Mouse (Mus musculus): ENCODE measurements at regions not wholly inside any gene's neighbourhood (a gene's known extent, or its start where the extent isn't known, plus 50 kb on each side); places are given as distances from the start of the nearest gene placed in this dataset.

DNA sequence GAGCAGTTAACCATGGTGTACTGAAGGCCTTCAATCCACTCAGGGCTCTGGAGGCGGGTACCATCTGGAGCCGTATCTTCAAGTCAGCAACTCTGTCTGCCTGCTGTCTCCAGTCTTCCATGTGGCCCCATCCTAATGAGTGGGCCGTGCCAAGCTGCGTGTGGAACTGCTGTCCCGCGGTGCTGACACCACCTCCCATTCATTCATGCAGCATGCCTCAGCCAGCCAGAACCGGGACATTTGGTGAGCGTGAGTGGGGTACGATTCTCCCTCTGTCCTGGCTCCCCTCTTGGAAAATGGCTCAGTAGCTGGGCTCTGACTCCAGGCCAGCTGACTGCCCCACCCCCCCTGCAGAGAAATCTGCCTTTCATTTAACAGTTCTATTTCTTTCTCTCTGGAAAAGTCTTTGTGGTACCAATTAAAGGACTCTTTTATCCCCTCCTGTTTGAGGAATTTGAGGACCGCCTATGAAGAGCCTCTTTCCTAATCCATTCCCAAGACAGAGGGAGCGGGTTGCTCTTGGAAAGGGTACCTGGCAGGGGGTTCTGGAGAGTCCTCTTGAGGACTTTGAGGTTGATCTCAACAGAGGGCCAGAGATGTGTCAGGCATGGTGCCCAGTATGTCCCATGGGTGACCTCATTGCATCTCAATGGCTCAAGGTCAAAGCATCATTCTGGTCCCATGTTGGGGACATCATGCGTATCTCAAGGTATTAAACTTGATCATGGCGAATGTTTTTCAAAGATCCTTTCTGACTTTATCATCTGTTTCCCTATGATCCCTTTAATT lies 55.5 kb upstream of the Brd7 start:
- no peak for DNase-seq (ENCODE audit: low read depth)

DNA sequence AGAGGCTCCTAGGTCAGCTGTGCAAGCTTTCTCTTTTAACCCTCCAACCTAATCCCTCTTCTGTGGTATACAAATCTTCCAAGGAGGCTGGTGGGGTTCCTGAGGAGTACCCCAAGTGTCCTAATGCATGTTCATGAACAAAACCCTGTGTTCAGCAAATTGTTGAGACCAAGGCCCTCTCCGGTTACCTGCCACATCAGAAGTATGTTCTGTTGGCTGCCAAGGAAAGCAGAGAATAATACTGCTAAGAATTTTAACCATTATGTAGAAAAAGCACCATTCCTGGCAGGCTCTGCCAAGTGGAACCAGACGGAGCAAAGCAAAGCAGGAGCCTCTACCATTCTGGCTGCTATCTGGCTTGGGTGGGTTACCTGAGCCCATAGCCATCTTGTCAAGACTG lies 61.3 kb upstream of the Brd7 start:
- DNase-seq (ENCODE audit: low read depth) = no peak

DNA sequence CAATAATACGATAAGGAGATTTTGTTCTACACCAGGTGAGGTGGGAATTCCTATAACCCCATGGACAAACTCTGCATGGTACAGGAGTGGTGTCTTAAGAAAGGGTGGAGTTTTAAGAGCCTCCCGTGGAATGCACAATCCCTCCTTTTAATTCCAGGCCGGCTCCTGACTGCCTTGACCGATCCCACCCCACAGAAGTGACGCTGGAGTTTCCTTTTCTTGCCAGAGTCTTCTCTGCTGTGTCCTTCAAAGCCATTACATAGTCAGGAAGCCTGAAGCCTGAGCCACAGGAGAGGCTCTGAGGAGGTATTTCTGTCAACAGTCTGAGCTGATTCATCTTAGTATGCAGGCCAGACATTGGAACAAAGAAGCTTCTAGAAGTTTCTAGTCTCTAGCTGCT lies 66.6 kb upstream of the Brd7 start:
- DNase-seq (ENCODE audit: low read depth) = no peak

- no peak for DNase-seq (ENCODE audit: low read depth)
Measured at GRCm38 (mm10) chr8:88431389-88431788, 69.4 kb upstream of the Brd7 start.

DNA sequence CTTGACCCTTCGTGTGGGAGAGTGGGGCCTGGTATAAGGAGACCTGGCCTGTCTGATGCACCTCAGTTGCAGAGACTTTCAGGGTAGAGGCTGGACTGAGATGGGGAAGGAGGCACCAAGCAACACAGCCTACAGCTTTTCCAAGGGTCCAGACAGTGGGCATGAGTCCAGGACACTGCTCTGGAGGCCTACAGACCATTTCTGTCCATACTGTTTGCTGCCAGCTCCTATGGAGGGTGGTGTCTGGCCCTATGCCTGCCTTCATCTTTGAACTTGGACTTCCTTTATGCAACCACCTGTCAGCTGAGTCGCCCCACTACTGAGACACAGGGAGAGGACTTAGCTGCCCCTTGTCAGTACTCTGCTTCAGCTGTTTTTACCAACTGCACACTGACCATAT lies 73.7 kb upstream of the Brd7 start:
- DNase-seq (ENCODE audit: low read depth) = no peak

- DNase-seq (ENCODE audit: low read depth) = no peak
Measured at GRCm38 (mm10) chr8:88440219-88440618, 78.2 kb upstream of the Brd7 start.

GRCm38 (mm10) chr8:88443397-88443796 lies 77.8 kb upstream of the Nkd1 start:
- no peak for DNase-seq (ENCODE audit: low read depth)

DNA sequence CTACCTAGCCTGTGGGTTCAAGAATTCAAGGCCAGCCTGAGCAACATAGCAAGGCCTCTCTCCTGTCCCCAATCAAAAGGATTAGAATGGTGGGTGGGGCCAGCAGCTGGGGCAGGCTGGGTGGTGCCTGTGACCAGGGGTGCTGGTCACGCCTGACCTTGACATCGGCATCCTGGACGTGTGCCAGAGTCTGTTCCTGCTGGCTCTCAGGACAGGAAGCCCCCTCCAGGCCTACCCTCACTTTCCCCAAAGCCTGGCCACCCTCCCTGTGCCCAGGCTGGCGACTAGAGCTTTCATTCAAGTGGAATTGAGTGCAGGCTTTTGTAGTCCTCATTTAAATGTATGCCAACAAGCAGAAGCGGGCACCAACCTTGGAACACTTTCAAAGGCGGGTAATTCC lies 73.7 kb upstream of the Nkd1 start:
- DNase-seq (ENCODE audit: low read depth) = no peak

GRCm38 (mm10) chr8:88447844-88448535 lies 73.2 kb upstream of the Nkd1 start:
- no peak for DNase-seq (ENCODE audit: low read depth)

DNA sequence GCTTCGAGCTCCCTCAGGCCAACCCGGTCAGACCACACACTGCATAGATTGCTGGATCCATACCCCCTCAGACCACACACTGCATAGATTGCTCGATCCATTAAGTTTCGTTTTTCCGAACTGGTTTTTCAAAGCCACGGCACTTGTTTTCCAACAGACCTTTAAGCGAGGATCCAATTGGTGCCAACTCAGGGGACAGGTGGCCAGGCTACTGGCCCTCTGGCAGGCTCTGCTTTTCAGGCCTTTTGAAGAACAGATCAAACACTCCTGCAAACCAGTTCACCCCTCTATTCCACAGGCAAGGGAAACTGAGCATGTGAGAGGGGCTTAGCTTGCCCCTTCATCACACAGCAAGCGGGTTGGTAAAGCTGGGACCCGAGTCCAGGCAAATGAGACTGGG lies 72.2 kb upstream of the Nkd1 start:
- no peak for DNase-seq (ENCODE audit: low read depth)

- no peak for DNase-seq (ENCODE audit: low read depth)
Measured at GRCm38 (mm10) chr8:88449534-88449933, 71.6 kb upstream of the Nkd1 start.

- DNase-seq (ENCODE audit: low read depth) = peak; percentile 5
Measured at GRCm38 (mm10) chr8:88450864-88451657, 70.1 kb upstream of the Nkd1 start.

GRCm38 (mm10) chr8:88451658-88452500 lies 69.3 kb upstream of the Nkd1 start:
- no peak for DNase-seq (ENCODE audit: low read depth)

GRCm38 (mm10) chr8:88452501-88452847 lies 68.7 kb upstream of the Nkd1 start:
- no peak for DNase-seq (ENCODE audit: low read depth)

GRCm38 (mm10) chr8:88454048-88454696 lies 67.0 kb upstream of the Nkd1 start:
- DNase-seq (ENCODE audit: low read depth) = no peak

- DNase-seq (ENCODE audit: low read depth) = no peak
Measured at GRCm38 (mm10) chr8:88454906-88455305, 66.2 kb upstream of the Nkd1 start.

DNA sequence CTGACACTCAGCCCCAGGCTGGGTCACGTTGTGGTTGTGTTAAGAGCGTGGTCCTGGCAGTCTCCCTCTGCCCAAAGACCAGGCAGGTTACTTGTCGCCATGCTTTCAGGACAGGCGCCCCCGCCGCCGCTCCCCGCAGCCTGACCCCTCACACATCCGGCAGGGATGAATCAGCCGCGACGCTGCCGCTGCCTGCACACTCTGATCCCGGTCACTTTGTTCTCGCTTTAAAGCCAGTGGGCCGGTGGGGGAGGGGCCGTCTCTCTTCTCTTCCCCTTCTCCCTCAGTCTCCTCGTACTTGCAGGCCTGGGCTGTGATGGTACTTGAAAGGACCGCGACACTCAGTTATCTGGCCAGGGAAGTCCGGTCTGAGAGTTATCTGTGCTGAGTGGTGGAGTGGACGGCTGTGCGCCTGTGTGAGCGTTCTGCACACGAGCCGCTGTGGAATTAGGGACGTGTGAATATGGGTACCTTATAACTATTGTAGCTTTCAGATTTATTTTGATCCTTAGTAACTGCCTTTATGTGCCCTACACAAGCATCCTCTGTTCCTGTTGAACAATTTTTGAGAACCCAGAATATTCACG lies 65.6 kb upstream of the Nkd1 start:
- no peak for DNase-seq (ENCODE audit: low read depth)

- DNase-seq (ENCODE audit: low read depth) = no peak
Measured at GRCm38 (mm10) chr8:88459197-88459596, 62.0 kb upstream of the Nkd1 start.

GRCm38 (mm10) chr8:88467756-88468155 lies 53.4 kb upstream of the Nkd1 start:
- DNase-seq (ENCODE audit: low read depth) = no peak

DNA sequence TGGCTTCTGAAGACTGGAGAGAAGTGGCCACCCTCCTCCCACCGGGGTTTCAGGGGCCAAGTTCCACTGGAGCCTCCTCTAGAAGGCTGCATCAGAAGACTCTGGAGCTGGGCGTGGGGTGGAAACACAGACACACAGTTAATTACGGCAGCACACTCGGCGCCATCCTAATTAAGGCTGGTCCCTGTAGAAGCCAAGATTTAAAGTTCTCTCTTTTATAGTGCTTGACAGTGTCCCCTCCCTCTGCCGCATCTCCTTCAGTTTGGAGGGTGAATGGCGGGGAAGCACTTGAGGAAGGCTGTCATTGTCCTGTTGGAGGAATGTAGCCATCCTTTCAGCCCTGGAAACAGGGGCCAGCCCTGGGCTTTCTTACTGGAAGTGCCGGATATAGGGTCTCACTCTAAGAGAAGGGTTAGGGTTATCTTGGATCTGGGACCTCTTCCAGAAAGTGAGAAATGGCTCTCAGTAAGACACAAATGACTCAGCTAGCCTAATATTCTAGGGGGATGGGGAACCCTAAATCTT lies 50.2 kb upstream of the Nkd1 start:
- no peak for DNase-seq (ENCODE audit: low read depth)

Data from naive thymus-derived CD4-positive, alpha-beta T cell, adult 2 months (primary cell).